Mouse (Mus musculus) heart, embryonic 12.5 days (tissue): ENCODE data around the gene Mas1. TPM values are rescaled to one million over a fixed set of nuclear protein-coding genes. Genes with fewer than 3 reads are reported as not detected.
A peak's percentile ranks its signal among the peaks of the same experiment; 100 is the strongest.

Experiments
- ATAC-seq: fragments of 200-750 bp; cut with Nextera tagmentation; 2 replicates; pipeline ENCODE4 v1.8.0; 2017; ENCODE audit warnings: moderate TSS enrichment, moderate library complexity; ENCODE audit not compliant: insufficient number of reproducible peaks, low FRiP score
- H3K27ac ChIP-seq: fragments of 300-500 bp; sonication (generic); 2 replicates; pipeline ENCODE4 v1.5.1; 2016; ENCODE audit warnings: mild to moderate bottlenecking, moderate library complexity; ENCODE audit not compliant: poor library complexity, severe bottlenecking
- H3K27me3 ChIP-seq: fragments of 300-500 bp; sonication (generic); replicated peaks from 2 replicates; pipeline ENCODE4 v1.6.1; 2016; ENCODE audit warnings: mild to moderate bottlenecking, moderate library complexity
- H3K36me3 ChIP-seq: fragments of 300-500 bp; sonication (generic); 2 replicates; pipeline ENCODE4 v1.6.1; 2016; ENCODE audit warnings: mild to moderate bottlenecking, moderate library complexity
- H3K4me1 ChIP-seq: fragments of 300-500 bp; sonication (generic); replicated peaks from 2 replicates; pipeline ENCODE4 v1.6.1; 2016; ENCODE audit warnings: mild to moderate bottlenecking
- H3K4me2 ChIP-seq: fragments of 300-500 bp; sonication (generic); 2 replicates; pipeline ENCODE4 v1.6.1; 2016; ENCODE audit warnings: mild to moderate bottlenecking, moderate library complexity
- H3K4me3 ChIP-seq: fragments of 300-500 bp; sonication (generic); 2 replicates; pipeline ENCODE4 v1.5.1; 2016; ENCODE audit warnings: mild to moderate bottlenecking
- H3K9ac ChIP-seq: fragments of 300-500 bp; sonication (generic); 2 replicates; pipeline ENCODE4 v1.6.1; 2016; ENCODE audit warnings: mild to moderate bottlenecking, moderate library complexity
- H3K9me3 ChIP-seq: fragments of 300-500 bp; sonication (generic); replicated peaks from 2 replicates; pipeline ENCODE4 v1.6.1; 2016; ENCODE audit warnings: mild to moderate bottlenecking, moderate library complexity
- WGBS: fragments of 180-500 bp; shearing (Covaris S2); methylation state at CpG from one replicate; pipeline ENCODE4 v1.1.7; 2016; 5-methylcytosine and 5-hydroxymethylcytosine counted together
- polyA plus RNA-seq: library from polyadenylated mRNA; unstranded; fragments of >200 nt; fragmentation: Nextera tagmentation; extraction: Ambion mirVana; gene quantifications from 2 replicates; pipeline ENCODE4 v1.2.1, GENCODE M21; 2016

Gene Mas1
- polyA plus RNA-seq, 1 experiment from 2014 or later = 1.1 TPM

DNA sequence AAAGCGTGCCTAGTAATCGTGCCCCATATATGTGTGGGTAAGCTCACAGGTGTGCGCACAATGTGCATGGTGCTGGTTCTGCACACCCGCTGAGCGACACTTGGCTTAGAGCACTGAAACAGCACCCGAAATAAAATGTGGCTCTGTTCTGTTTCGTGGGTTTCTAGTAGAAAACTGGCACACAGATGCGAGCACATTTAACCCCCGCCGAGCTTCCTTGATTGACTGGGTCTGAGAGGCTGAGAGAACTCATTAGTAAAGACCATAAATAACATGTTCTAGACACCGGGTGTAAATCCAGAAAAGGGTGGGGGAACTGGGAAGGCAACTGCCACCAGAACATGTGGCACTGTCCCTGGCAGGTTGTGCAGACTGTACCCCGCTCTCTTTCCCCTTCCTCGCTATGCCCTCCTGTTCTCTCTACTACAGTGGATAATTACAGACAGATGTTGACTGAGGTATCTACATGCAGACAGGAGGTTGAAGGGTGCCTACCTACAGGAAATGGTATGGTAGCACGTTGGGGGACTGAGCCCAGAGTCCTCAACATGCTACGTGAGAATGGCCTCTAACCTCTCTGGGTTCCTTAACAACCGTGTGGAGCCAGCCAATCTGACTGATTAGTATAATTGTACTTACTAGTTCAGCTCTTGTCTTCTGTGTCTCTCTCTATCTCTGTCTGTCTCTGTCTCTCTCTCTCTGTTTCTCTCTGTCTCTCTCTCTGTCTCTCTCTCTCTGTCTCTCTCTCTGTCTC, 4.5 kb upstream of the Mas1 start:
- Histone ChIP-seq H3K36me3 (no peaks in the 10 kb centered on the region), H3K9me3 (no peaks in the 10 kb centered on the region), H3K9ac (no peak overlapping the region), H3K4me3 (no peak overlapping the region), H3K27ac (no peak overlapping the region), H3K27me3 (peaks cover 21% of the 10 kb centered on the region), H3K4me1 (peaks cover 19% of the 10 kb centered on the region), H3K4me2 (no peak overlapping the region)
- ATAC-seq = no peak
- WGBS = 69% methylated on average over 16 of the region's 16 CpGs

DNA sequence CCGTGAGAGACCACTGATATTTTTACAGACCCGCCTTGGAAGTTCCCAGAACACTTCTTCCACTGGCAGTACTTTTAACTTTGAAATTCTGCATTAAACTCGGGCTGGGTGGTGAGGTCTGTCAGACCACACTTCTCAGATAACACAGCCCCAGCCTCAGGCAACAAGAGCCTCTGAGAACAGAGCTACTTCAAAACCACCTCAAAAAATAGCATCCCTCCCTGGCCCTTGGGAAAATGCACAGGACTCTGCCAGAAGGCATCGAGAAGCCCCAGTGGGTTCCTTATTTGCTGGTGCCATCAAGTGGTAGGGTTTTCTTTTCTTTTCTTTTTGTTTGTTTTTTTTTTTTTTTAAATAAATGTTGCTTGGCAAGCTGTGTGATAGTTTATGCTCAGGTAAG, 697 bp upstream of the Mas1 start:
- H3K9me3 ChIP-seq = no peaks in the 10 kb centered on the region
- peaks cover 25% of the 10 kb centered on the region for H3K4me1 ChIP-seq
- no peak overlapping the region for H3K9ac ChIP-seq
- H3K36me3 ChIP-seq = no peaks in the 10 kb centered on the region
- peak overlapping the region; percentile 31; the same call in 1 of the 2 replicates for H3K27ac ChIP-seq
- WGBS = 6% methylated on average over 4 of the region's 4 CpGs
- no peak overlapping the region for H3K4me3 ChIP-seq
- no peak for ATAC-seq
- H3K27me3 ChIP-seq = peaks cover 21% of the 10 kb centered on the region
- H3K4me2 ChIP-seq = peak overlapping the region; percentile 23; the same call in 1 of the 2 replicates

DNA sequence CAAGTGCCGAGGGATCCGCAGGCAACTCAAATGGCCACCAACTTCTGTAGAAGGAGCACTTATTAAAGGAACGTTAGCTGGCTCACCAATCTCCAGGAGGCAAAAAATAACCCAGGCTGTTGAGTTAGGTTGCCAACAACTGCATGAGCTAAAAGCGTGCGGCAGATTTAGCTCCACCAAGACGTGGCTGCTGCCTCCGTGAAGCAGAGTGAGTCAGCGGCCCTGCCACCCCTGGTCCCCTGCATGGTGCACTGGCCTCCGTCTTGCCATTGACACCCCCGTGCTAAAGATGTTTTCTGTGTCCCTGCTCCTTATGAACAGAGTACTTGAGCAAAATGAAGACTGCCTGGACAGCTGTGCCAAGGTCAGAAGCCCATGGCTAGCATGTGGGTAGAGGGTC, 1.1 kb downstream of the Mas1 start:
- H3K27me3 ChIP-seq = peaks cover 14% of the 10 kb centered on the region
- peaks cover 22% of the 10 kb centered on the region for H3K4me1 ChIP-seq
- WGBS = 48% methylated on average over 10 of the region's 10 CpGs
- no peaks in the 10 kb centered on the region for H3K36me3 ChIP-seq
- H3K27ac ChIP-seq = no peak overlapping the region
- H3K9ac ChIP-seq = no peak overlapping the region
- H3K4me2 ChIP-seq = no peak overlapping the region
- H3K4me3 ChIP-seq = no peak overlapping the region
- no peaks in the 10 kb centered on the region for H3K9me3 ChIP-seq
- no peak for ATAC-seq

DNA sequence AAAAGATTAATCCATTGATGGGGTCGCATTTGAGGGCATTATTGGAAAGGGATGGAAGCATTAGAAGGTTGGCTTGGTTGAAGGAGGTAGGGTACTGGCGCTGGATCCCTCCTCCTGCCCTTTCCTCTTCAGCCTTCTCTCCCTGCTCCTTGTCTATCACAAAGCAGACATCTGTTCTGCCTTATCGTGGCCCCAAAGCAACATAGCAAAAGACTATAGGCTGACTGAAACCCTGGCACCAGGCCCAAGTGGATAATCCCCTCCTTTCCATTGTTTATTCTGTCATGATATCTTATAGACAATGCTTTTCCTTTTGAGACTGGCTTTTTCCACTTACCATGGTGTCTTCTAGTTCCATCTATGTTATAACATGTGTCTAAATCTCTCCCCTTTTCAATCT, 2.5 kb downstream of the Mas1 start:
- ATAC-seq = 0 out of 2 replicates have a peak, but pooled peaks have one; percentile 46
- H3K27ac ChIP-seq = no peak overlapping the region

DNA sequence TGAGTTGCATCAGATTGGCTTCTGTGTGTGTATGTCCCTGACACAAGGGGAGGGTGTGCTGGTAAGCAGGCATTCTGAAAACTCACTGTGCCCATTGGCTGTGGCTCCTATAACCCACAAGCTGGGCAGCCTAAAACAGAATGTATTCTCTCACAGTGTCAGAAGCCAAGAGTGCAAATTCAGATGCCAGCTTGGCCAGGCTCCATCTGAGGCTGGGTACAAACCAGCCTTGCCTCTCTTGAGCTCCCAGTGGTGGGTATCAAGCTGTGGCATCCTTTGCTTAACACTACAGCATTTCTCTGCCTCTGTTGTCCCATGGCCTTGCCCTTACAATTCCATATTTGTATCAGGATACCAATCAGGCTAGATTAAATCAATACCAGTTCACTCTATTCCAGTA, 3.8 kb downstream of the Mas1 start:
- H3K4me3 ChIP-seq = no peak overlapping the region
- H3K4me2 ChIP-seq = no peak overlapping the region
- H3K9ac ChIP-seq = no peak overlapping the region
- H3K27ac ChIP-seq = no peak overlapping the region
- no peak for ATAC-seq
- peaks cover 22% of the 10 kb centered on the region for H3K4me1 ChIP-seq
- H3K27me3 ChIP-seq = 0 out of 2 replicates have a peak, but pooled peaks cover 5% of the 10 kb centered on the region
- H3K9me3 ChIP-seq = no peaks in the 10 kb centered on the region
- no peaks in the 10 kb centered on the region for H3K36me3 ChIP-seq

More for the DNA sequence above, 2.5 kb downstream of the Mas1 start:
- H3K27me3 ChIP-seq = peaks cover 5% of the 10 kb centered on the region; the same call in 1 of the 2 replicates
- H3K4me2 ChIP-seq = no peak overlapping the region
- no peaks in the 10 kb centered on the region for H3K36me3 ChIP-seq
- H3K9ac ChIP-seq = no peak overlapping the region
- no peaks in the 10 kb centered on the region for H3K9me3 ChIP-seq
- WGBS = 53% methylated on average over 3 of the region's 3 CpGs
- H3K4me3 ChIP-seq = no peak overlapping the region
- peaks cover 22% of the 10 kb centered on the region for H3K4me1 ChIP-seq

DNA sequence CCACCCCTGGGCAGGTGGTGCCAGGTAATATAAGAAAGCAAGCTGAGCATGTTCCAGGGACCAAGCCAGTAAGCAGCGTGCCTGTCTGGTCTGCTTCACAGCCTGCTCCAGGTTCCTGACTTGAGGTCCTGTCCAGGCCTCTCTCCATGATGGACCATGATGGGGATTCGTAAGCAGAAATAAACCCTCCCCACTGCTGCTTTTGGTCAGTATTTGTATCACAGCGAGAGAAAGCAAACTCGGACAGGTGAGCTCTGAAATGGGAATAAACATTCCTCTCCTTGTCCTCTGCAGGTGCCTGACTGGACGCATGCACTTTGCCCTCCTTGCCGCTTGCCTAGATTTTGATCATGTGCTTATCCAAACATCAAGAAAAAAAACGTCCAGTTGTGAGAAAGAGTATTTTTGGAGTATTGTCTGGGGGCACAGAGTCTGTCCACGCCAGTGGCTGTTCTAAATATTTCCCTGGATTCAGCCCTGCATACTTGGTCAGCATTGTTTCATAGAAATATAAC, 8.9 kb downstream of the Mas1 start:
- H3K4me2 ChIP-seq = no peak overlapping the region

DNA sequence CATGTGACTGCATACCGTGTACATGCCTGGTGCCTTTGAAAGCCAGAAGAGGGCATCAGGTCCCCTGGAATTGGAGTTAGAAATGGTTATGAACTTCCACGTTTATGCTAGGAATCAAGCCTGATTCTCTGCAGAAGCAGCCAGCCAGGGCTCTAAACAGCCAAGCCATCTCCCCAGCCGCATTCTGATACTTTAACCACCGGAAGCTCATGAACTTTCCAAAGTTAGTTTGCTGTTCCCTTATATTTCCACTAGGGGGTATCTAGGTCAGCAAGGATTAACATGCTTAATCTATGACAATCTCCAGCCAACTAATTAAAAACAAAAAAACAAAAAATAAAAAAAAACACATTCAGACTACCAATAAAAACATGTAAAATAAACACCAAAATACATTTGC, 9.9 kb downstream of the Mas1 start:
- H3K4me1 ChIP-seq = no peaks in the 10 kb centered on the region
- no peak overlapping the region for H3K4me2 ChIP-seq
- H3K27ac ChIP-seq = no peak overlapping the region
- no peaks in the 10 kb centered on the region for H3K9me3 ChIP-seq
- H3K27me3 ChIP-seq = 0 out of 2 replicates have a peak, but pooled peaks cover 5% of the 10 kb centered on the region
- no peak overlapping the region for H3K4me3 ChIP-seq
- no peaks in the 10 kb centered on the region for H3K36me3 ChIP-seq
- 42% methylated on average over 4 of the region's 4 CpGs for WGBS
- no peak overlapping the region for H3K9ac ChIP-seq
- ATAC-seq = no peak

More for the DNA sequence above, 8.9 kb downstream of the Mas1 start:
- Histone ChIP-seq H3K4me3 (no peak overlapping the region), H3K27me3 (0 out of 2 replicates have a peak, but pooled peaks cover 5% of the 10 kb centered on the region), H3K9ac (no peak overlapping the region), H3K9me3 (no peaks in the 10 kb centered on the region), H3K4me1 (no peaks in the 10 kb centered on the region), H3K36me3 (no peaks in the 10 kb centered on the region), H3K27ac (no peak overlapping the region)
- ATAC-seq = no peak
- WGBS = 78% methylated on average over 8 of the region's 8 CpGs

DNA sequence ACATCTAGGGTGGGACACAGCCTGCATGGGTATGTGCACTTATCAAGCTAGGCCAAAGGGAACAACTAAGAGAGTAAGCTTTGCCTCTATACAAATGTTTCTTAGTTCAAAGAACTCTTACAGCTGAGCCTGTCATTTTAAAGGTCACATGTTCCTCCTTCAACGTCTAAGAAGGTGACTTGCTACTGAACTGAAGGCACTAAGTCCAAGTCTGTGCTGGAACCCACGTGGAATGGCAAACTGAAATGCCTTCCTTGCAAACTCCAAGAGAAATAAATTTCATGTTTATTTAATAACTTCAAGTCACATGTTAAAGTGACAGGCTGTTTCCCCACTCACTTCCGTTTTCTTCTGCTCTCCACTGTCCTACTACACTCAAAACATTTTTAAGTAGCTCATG, 10.5 kb downstream of the Mas1 start:
- no peaks in the 10 kb centered on the region for H3K9me3 ChIP-seq
- no peak for ATAC-seq
- no peaks in the 10 kb centered on the region for H3K36me3 ChIP-seq
- H3K27ac ChIP-seq = no peak overlapping the region
- H3K27me3 ChIP-seq = 0 out of 2 replicates have a peak, but pooled peaks cover 5% of the 10 kb centered on the region
- no peak overlapping the region for H3K9ac ChIP-seq
- no peak overlapping the region for H3K4me2 ChIP-seq
- 56% methylated on average over 3 of the region's 3 CpGs for WGBS
- no peak overlapping the region for H3K4me3 ChIP-seq
- H3K4me1 ChIP-seq = no peaks in the 10 kb centered on the region

DNA sequence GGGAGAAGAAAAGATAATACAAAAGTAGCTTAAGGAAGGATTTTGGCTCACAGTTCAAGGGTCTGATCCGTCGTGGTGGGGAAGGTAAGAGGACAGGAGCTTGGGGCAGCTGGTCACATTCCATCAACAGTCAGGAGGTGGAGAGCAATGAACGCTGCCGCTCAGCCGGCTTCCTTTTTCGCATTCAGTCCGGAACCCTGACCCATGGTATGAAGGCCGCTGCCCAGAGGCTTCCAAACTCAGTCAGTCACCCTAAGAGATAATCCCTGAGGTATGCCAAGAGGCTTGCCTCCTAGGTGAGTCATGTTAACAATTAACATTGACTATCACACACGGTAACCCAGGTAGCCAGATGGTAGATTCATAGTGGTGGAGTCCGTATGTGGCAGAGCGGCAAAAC, 13.6 kb downstream of the Mas1 start:
- H3K4me2 ChIP-seq = no peak overlapping the region
- H3K9ac ChIP-seq = no peak overlapping the region
- WGBS = 89% methylated on average over 11 of the region's 11 CpGs
- no peak overlapping the region for H3K27ac ChIP-seq
- no peaks in the 10 kb centered on the region for H3K27me3 ChIP-seq
- peaks cover 2% of the 10 kb centered on the region; the same call in 1 of the 2 replicates for H3K4me1 ChIP-seq
- H3K9me3 ChIP-seq = no peaks in the 10 kb centered on the region
- no peak for ATAC-seq
- no peaks in the 10 kb centered on the region for H3K36me3 ChIP-seq
- H3K4me3 ChIP-seq = no peak overlapping the region

DNA sequence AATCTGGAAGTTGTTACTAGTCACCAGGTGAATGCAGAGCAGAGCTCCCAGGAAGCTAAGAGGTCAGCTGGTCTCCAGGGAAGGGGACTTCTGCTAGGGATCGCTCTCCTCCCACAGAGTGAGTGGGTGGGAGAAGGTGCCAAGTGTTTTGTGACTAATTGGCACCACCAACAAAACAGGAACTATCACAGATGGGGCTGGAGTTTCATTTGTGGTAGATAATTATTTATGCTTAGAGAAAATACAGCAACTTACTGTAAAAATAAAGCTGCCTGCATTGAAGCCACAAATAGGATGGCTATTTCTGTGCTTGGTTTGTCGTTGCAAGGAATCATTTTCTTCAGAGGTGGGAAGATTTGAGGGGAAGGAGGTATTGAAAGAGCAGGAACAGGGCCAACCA, 14.1 kb downstream of the Mas1 start:
- Histone ChIP-seq H3K9ac (no peak overlapping the region), H3K9me3 (no peaks in the 10 kb centered on the region), H3K4me1 (peaks cover 2% of the 10 kb centered on the region; the same call in 1 of the 2 replicates), H3K36me3 (no peaks in the 10 kb centered on the region), H3K27ac (no peak overlapping the region), H3K27me3 (no peaks in the 10 kb centered on the region), H3K4me2 (no peak overlapping the region), H3K4me3 (no peak overlapping the region)
- 71% methylated on average over 2 of the region's 2 CpGs for WGBS
- ATAC-seq = no peak

DNA sequence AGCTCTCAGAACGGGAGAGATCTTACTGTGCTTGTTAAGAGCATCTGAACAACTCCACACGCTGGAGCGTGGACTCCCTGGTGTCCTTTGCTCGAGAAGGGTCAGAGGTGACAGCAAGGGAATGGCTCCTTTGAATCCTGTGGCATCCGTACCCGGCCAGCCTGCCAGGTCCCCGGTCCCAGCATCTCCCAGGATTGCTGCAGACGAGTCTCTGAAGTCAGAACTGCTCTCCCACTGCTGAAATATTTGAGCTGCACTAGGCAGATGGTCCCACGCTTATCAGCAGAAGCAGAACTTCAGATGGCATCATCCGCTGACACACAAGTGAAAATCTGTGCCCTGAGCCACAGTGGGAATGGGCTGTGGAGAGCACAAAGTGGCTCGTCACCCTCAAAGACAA, 16.3 kb downstream of the Mas1 start:
- no peak overlapping the region for H3K9ac ChIP-seq
- no peaks in the 10 kb centered on the region for H3K36me3 ChIP-seq
- no peak for ATAC-seq
- H3K27ac ChIP-seq = no peak overlapping the region
- H3K27me3 ChIP-seq = no peaks in the 10 kb centered on the region
- no peaks in the 10 kb centered on the region for H3K9me3 ChIP-seq
- 69% methylated on average over 11 of the region's 11 CpGs for WGBS
- peaks cover 2% of the 10 kb centered on the region; the same call in 1 of the 2 replicates for H3K4me1 ChIP-seq
- no peak overlapping the region for H3K4me3 ChIP-seq
- H3K4me2 ChIP-seq = no peak overlapping the region
